Mouse (Mus musculus): ENCODE data around the gene Rps15.

Rps15 gene

GRCm38 (mm10) chr10:80341491-80342304 is 49.4 kb downstream of the Rps15 start:
- peak; percentile 40 for DNase-seq (ENCODE audit: low read depth, low spot score)

GRCm38 (mm10) chr10:80342305-80342748 is 50.1 kb downstream of the Rps15 start:
- no peak for DNase-seq (ENCODE audit: low read depth, low spot score)

DNA sequence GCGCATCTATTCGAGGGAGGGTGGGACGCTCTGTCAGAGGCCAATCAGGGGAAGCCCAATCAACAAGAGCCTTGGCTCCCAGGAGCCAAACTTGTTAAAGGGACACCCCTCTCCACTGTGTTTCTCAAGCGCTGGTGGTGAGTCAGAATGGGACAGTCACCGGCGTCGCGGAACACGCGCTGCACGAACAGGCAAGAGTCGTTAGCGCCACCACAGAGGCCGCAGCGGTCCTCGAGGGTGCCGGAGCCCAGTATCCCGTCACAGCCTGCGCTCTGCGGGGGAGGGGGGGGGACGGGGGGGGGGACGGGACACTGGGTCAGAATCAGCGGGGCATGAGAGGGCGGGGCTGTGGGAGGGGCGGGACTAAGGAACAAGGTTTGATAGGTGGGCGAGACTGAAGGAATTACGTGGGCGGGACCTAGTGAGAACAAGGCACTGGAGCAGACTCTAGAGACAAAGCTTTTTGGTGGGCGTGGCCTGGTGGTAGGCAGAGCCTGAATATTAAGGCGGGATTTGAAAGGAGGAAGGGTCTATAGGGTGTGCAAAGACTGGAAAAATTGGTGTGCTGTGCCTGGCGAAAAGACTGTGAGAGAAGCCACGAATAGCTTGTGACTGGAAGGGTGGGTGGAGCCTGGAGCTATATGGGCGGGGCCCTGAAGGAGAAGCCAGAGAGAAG is 50.6 kb downstream of the Rps15 start:
- peak; percentile 79 for DNase-seq (ENCODE audit: low read depth, low spot score)

GRCm38 (mm10) chr10:80343425-80343895 is 51.2 kb downstream of the Rps15 start:
- no peak for DNase-seq (ENCODE audit: low read depth, low spot score)

All from CD4-positive, CD25-positive, alpha-beta regulatory T cell, adult 2 months (primary cell).